Mouse (Mus musculus) lung, adult 2 months (tissue): Measurements from ENCODE around the gene Lat2.

ENCODE experiments used
- CTCF ChIP-seq: fragments of 200-500 bp; IDR thresholded peaks from 2 replicates; pipeline ENCODE4 v1.5.1; 2011; ENCODE audit warnings: mild to moderate bottlenecking, low read length, control low read depth; ENCODE audit not compliant: insufficient read depth
- POLR2A ChIP-seq: fragments of 200-500 bp; IDR thresholded peaks from 2 replicates; pipeline ENCODE4 v1.6.1; 2011; ENCODE audit warnings: low read depth, mild to moderate bottlenecking, control low read depth, low read length, borderline replicate concordance; ENCODE audit errors: extremely low read depth

DNA sequence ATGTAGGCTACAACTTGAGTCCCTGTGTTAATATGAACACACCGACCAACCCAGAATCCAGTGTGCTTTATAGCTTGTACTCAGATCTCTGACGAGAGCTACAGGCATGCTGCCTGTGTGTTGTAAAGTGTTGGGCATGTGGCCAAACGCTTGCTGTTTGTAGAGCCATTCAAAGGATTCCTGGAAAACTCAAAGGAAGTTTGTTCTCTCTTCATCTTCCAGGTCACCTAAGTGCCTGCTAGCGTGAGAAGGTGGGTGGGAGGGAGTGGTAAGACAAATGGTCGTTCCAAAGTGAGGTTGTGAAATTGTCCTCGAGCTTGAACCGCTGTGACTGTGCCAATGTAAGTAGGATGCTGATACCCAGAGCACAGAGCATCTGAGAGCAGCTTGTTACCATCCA lies 37.2 kb upstream of the Lat2 start:
- no peak for TF ChIP-seq CTCF
- TF ChIP-seq POLR2A, result no peak
